Mouse (Mus musculus): Measurements from ENCODE around the gene Fgfr2. TPM values are rescaled to one million over a fixed set of nuclear protein-coding genes. Genes with fewer than 3 reads are reported as not detected.

Fgfr2 gene
- polyA plus RNA-seq, 1 experiment from 2014 or later: 20.3 TPM

DNA sequence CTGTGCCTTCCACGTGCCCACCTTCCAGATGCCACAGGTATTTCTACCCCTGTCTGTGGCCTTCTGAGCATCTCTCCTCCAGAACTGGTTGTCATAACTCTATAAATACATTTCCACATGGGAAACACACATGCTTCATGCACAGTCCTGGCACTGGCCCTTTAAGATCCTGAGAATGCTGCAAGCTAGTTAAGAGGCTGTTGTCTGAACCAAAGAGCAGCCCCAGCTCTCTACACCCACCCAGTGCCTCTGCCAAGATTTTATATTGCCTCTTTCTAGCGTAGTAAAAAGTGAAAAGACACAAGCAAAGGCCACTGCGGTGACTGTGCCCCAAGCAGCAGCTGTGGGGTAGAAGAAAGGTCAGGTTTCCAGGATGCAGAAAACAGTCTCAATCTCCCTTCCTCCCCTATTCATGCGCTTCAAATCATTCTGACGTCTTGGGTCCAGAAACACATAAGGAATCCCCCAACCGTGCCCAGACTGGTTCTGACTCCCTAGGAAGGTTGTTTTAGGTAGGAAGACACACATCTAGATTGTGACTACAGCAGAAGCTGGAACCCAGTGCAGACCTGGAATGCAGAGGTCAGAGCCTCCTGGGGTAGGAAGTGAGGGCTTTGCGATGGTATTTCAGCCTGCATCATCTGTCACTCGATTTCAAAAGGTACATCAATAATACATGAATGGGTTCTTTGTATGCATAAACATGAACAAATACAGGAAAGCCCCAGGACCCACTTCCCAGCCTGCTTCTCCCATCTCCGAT, 1195.7 kb downstream of the Fgfr2 start:
- 60% methylated on average over 9 of the region's 9 CpGs for whole genome bisulfite sequencing
- H3K4me3 ChIP-seq (ENCODE audit: low read length): no peak overlapping the region
- no peak overlapping the region for H3K9ac ChIP-seq (ENCODE audit: low read length)
- H3K4me2 ChIP-seq (ENCODE audit: low read depth, low read length): no peak overlapping the region
- H3K4me1 ChIP-seq (ENCODE audit: control insufficient read depth, insufficient read depth, low read length): no peaks in the 10 kb centered on the region
- H3K36me3 ChIP-seq (ENCODE audit: control insufficient read depth, insufficient read depth): no peaks in the 10 kb centered on the region
- no peak overlapping the region for H3K27ac ChIP-seq (ENCODE audit: low read length)
- 0 out of 2 replicates have a peak, but pooled peaks cover 3% of the 10 kb centered on the region for H3K27me3 ChIP-seq (ENCODE audit: control insufficient read depth, insufficient read depth, low read length)
- ATAC-seq (replicated peaks; ENCODE audit: extremely low read depth, insufficient read depth, low FRiP score): no peak
- H3K9me3 ChIP-seq (replicated peaks; ENCODE audit: control insufficient read depth, low read length): no peaks in the 10 kb centered on the region

DNA sequence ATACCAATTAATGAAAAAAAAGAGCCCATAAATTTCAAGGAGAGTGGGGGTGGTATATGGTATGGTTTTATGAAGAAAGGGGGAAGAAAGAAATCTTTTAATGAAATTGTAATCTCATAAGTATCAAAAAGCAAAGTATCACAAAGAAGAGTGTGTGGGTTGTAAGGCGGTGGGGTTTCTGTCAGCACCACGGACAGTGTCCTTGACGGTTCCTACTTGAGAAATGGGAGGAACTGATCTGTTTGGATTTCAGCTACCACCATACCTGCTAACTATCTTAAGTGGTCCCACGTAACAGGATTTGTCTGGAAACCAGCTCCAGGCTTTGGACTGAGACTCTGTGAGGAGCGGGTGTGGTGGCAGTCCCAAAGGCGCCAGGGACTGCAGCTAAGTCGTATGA, 1205.8 kb downstream of the Fgfr2 start:
- Histone ChIP-seq H3K27me3 (ENCODE audit: control insufficient read depth, insufficient read depth, low read length) (no peaks in the 10 kb centered on the region), H3K4me3 (ENCODE audit: low read length) (no peak overlapping the region), H3K36me3 (ENCODE audit: control insufficient read depth, insufficient read depth) (no peaks in the 10 kb centered on the region), H3K27ac (ENCODE audit: low read length) (no peak overlapping the region), H3K4me2 (ENCODE audit: low read depth, low read length) (no peak overlapping the region), H3K9me3 (replicated peaks; ENCODE audit: control insufficient read depth, low read length) (no peaks in the 10 kb centered on the region), H3K4me1 (ENCODE audit: control insufficient read depth, insufficient read depth, low read length) (no peaks in the 10 kb centered on the region), H3K9ac (ENCODE audit: low read length) (no peak overlapping the region)
- ATAC-seq (replicated peaks; ENCODE audit: extremely low read depth, insufficient read depth, low FRiP score): no peak
- 35% methylated on average over 7 of the region's 7 CpGs for WGBS

GRCm38 (mm10) chr7:131909611-131910010, 1213.5 kb downstream of the Fgfr2 start:
- no peaks in the 10 kb centered on the region for H3K27me3 ChIP-seq (ENCODE audit: control insufficient read depth, insufficient read depth, low read length)
- H3K27ac ChIP-seq (ENCODE audit: low read length): no peak overlapping the region
- H3K4me3 ChIP-seq (ENCODE audit: low read length): no peak overlapping the region
- 42% methylated on average over 4 of the region's 4 CpGs for WGBS
- ATAC-seq (replicated peaks; ENCODE audit: extremely low read depth, insufficient read depth, low FRiP score): no peak
- H3K36me3 ChIP-seq (ENCODE audit: control insufficient read depth, insufficient read depth): no peaks in the 10 kb centered on the region
- no peak overlapping the region for H3K9ac ChIP-seq (ENCODE audit: low read length)
- H3K4me2 ChIP-seq (ENCODE audit: low read depth, low read length): no peak overlapping the region
- H3K4me1 ChIP-seq (ENCODE audit: control insufficient read depth, insufficient read depth, low read length): no peaks in the 10 kb centered on the region
- H3K9me3 ChIP-seq (replicated peaks; ENCODE audit: control insufficient read depth, low read length): no peaks in the 10 kb centered on the region

DNA sequence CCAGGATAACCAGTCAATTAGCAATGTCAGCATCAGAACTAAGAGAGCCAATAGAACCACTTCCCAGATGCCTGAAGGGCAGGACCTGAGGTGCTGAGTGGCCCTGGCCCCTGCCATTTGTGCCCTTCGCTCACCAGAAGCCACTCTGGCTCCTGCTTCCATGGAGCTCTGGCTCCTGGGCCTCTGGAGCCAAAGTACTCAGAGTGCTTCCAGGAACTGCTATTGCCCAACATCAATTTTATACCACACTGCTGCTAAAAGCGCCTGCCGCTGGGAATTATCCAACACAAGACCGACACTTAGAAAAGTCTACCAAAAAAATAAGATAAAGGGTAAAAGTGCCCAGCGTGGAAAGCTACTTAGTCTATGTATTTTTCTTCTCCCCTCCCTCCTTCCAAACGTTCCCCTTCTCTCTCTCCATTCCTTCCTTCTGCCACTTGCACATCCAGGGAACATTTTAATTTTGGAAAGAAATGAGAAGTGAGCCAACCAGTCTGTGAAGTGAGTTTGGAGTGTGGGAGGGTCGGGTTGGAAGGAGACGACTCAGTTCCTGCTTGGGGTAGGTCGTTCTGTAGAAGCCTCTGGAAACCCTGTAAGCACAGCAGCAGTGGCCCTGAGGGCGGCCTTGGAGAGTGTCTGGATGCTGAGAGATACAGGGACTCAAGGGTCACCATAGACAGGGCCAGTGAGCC, 1216.5 kb downstream of the Fgfr2 start:
- Histone ChIP-seq H3K9me3 (replicated peaks; ENCODE audit: control insufficient read depth, low read length) (no peaks in the 10 kb centered on the region), H3K4me2 (ENCODE audit: low read depth, low read length) (no peak overlapping the region), H3K27me3 (ENCODE audit: control insufficient read depth, insufficient read depth, low read length) (no peaks in the 10 kb centered on the region), H3K4me3 (ENCODE audit: low read length) (no peak overlapping the region), H3K4me1 (ENCODE audit: control insufficient read depth, insufficient read depth, low read length) (no peaks in the 10 kb centered on the region), H3K27ac (ENCODE audit: low read length) (no peak overlapping the region), H3K9ac (ENCODE audit: low read length) (no peak overlapping the region), H3K36me3 (ENCODE audit: control insufficient read depth, insufficient read depth) (no peaks in the 10 kb centered on the region)
- 69% methylated on average over 10 of the region's 10 CpGs for WGBS
- no peak for ATAC-seq (replicated peaks; ENCODE audit: extremely low read depth, insufficient read depth, low FRiP score)

DNA sequence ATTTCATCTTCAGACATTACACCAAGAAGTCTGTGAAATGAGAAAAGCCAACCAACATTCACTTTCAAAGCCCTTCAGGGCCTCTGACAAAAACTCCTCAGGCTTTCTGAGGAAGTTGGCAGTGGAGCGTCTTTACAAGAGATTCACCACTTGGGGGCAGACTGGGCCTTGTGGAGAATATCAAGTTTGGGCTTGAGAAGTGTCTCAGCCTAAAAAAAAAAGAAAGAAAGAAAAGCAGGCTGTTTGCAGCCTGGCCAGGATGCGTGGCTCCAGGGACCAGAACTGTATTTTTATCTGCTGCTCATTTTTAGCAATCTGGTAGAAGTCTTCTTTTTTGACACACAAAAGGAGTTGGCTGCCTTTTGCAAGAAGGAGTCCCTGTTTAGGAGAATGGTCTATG, 1223.8 kb downstream of the Fgfr2 start:
- Histone ChIP-seq H3K27ac (ENCODE audit: low read length) (no peak overlapping the region), H3K36me3 (ENCODE audit: control insufficient read depth, insufficient read depth) (no peaks in the 10 kb centered on the region), H3K9me3 (replicated peaks; ENCODE audit: control insufficient read depth, low read length) (peaks cover 4% of the 10 kb centered on the region), H3K4me1 (ENCODE audit: control insufficient read depth, insufficient read depth, low read length) (no peaks in the 10 kb centered on the region), H3K4me3 (ENCODE audit: low read length) (no peak overlapping the region), H3K9ac (ENCODE audit: low read length) (no peak overlapping the region), H3K4me2 (ENCODE audit: low read depth, low read length) (no peak overlapping the region), H3K27me3 (ENCODE audit: control insufficient read depth, insufficient read depth, low read length) (no peaks in the 10 kb centered on the region)
- 5% methylated on average over 2 of the region's 2 CpGs for WGBS
- ATAC-seq (replicated peaks; ENCODE audit: extremely low read depth, insufficient read depth, low FRiP score): no peak

GRCm38 (mm10) chr7:131897282-131897681, 1225.9 kb downstream of the Fgfr2 start:
- no peaks in the 10 kb centered on the region for H3K4me1 ChIP-seq (ENCODE audit: control insufficient read depth, insufficient read depth, low read length)
- no peak for ATAC-seq (replicated peaks; ENCODE audit: extremely low read depth, insufficient read depth, low FRiP score)
- H3K4me2 ChIP-seq (ENCODE audit: low read depth, low read length): no peak overlapping the region
- no peak overlapping the region for H3K4me3 ChIP-seq (ENCODE audit: low read length)
- H3K27me3 ChIP-seq (ENCODE audit: control insufficient read depth, insufficient read depth, low read length): no peaks in the 10 kb centered on the region
- H3K9me3 ChIP-seq (replicated peaks; ENCODE audit: control insufficient read depth, low read length): peaks cover 4% of the 10 kb centered on the region
- 17% methylated on average over 4 of the region's 4 CpGs for WGBS
- no peak overlapping the region for H3K9ac ChIP-seq (ENCODE audit: low read length)
- no peak overlapping the region for H3K27ac ChIP-seq (ENCODE audit: low read length)
- H3K36me3 ChIP-seq (ENCODE audit: control insufficient read depth, insufficient read depth): no peaks in the 10 kb centered on the region

DNA sequence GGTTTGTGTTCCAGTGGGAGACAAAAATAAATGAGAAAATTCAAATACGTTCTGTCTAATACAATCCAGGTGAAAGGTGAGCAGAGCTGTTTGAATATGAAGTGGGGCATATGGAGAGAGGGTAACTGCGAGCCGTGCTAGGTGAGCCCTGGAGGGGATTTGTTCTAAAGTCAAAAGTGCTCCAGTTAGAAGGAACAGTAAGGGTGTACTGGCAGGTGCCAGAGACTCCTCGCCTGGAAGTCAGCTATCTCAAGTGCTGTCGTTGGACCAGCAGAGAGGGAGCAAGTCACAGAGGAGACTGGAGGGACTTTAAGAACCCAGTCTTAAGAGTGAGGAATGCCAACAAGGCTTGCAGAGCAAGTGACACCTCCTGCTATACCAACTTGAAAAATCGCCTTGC, 1240.3 kb downstream of the Fgfr2 start:
- no peak overlapping the region for H3K4me3 ChIP-seq (ENCODE audit: low read length)
- peaks cover 4% of the 10 kb centered on the region; the same call in 1 of the 2 replicates for H3K27me3 ChIP-seq (ENCODE audit: control insufficient read depth, insufficient read depth, low read length)
- 41% methylated on average over 6 of the region's 6 CpGs for WGBS
- ATAC-seq (replicated peaks; ENCODE audit: extremely low read depth, insufficient read depth, low FRiP score): no peak
- no peak overlapping the region for H3K9ac ChIP-seq (ENCODE audit: low read length)
- no peak overlapping the region for H3K27ac ChIP-seq (ENCODE audit: low read length)
- H3K36me3 ChIP-seq (ENCODE audit: control insufficient read depth, insufficient read depth): no peaks in the 10 kb centered on the region
- H3K4me2 ChIP-seq (ENCODE audit: low read depth, low read length): no peak overlapping the region
- no peaks in the 10 kb centered on the region for H3K9me3 ChIP-seq (replicated peaks; ENCODE audit: control insufficient read depth, low read length)
- H3K4me1 ChIP-seq (ENCODE audit: control insufficient read depth, insufficient read depth, low read length): no peaks in the 10 kb centered on the region

DNA sequence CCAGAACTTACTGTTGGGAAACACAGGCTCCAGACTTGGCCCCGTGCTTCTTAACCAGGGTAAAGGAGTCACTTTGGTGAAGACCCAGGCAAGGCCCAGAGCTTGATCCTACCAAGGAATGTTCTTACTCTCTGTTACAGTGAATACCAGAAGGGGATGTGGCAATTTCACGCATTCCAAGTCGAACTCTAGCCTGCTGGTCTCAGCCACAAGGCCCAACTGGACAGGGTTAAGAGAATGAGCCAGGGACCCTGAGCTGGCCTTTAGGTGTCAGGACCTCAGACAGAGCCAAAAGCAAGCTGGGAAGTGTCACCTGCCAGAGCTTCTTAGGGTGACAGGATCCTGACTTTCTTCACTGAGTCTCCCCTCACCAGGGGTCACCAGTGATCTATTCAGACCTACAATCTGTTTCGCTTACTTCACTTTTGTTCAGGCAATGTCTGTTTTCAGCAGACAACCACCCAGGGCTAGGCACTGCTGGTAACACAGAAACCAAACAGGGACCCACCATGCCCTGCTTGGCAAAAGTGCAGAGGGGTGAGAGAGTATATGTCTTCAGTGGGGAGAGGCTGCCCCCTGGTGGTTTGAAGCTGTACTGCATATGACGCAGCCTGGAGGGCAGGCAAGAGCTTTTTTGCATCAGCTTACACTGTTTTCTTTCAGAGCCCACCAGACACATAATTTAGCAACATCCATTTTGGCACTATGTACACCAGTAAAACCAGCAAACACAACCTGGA, 1241.1 kb downstream of the Fgfr2 start:
- no peak overlapping the region for H3K9ac ChIP-seq (ENCODE audit: low read length)
- ATAC-seq (replicated peaks; ENCODE audit: extremely low read depth, insufficient read depth, low FRiP score): no peak
- no peaks in the 10 kb centered on the region for H3K4me1 ChIP-seq (ENCODE audit: control insufficient read depth, insufficient read depth, low read length)
- no peaks in the 10 kb centered on the region for H3K9me3 ChIP-seq (replicated peaks; ENCODE audit: control insufficient read depth, low read length)
- no peak overlapping the region for H3K27ac ChIP-seq (ENCODE audit: low read length)
- no peak overlapping the region for H3K4me3 ChIP-seq (ENCODE audit: low read length)
- H3K4me2 ChIP-seq (ENCODE audit: low read depth, low read length): no peak overlapping the region
- 53% methylated on average over 5 of the region's 5 CpGs for WGBS
- peaks cover 4% of the 10 kb centered on the region; the same call in 1 of the 2 replicates for H3K27me3 ChIP-seq (ENCODE audit: control insufficient read depth, insufficient read depth, low read length)
- H3K36me3 ChIP-seq (ENCODE audit: control insufficient read depth, insufficient read depth): no peaks in the 10 kb centered on the region

GRCm38 (mm10) chr7:131880150-131880549, 1243.0 kb downstream of the Fgfr2 start:
- no peaks in the 10 kb centered on the region for H3K27me3 ChIP-seq (ENCODE audit: control insufficient read depth, insufficient read depth, low read length)
- ATAC-seq (replicated peaks; ENCODE audit: extremely low read depth, insufficient read depth, low FRiP score): no peak

More at GRCm38 (mm10) chr7:131880150-131880549, 1243.0 kb downstream of the Fgfr2 start:
- WGBS: 68% methylated on average over 5 of the region's 5 CpGs
- Histone ChIP-seq H3K36me3 (ENCODE audit: control insufficient read depth, insufficient read depth) (no peaks in the 10 kb centered on the region), H3K9ac (ENCODE audit: low read length) (no peak overlapping the region), H3K9me3 (replicated peaks; ENCODE audit: control insufficient read depth, low read length) (no peaks in the 10 kb centered on the region), H3K4me3 (ENCODE audit: low read length) (no peak overlapping the region), H3K4me1 (ENCODE audit: control insufficient read depth, insufficient read depth, low read length) (no peaks in the 10 kb centered on the region), H3K27ac (ENCODE audit: low read length) (no peak overlapping the region), H3K4me2 (ENCODE audit: low read depth, low read length) (no peak overlapping the region)
